Mouse (Mus musculus): Measurements from ENCODE around the gene Tmem44. TPM values are rescaled to one million over a fixed set of nuclear protein-coding genes. Genes with fewer than 3 reads are reported as not detected.
A peak's percentile ranks its signal among the peaks of the same experiment; 100 is the strongest.

Tmem44 gene
- polyA plus RNA-seq, 1 experiment from 2014 or later, result 19.3 TPM

GRCm38 (mm10) chr16:30560601-30561000, 10.0 kb upstream of the Tmem44 start:
- Histone ChIP-seq H3K36me3 (ENCODE audit: control insufficient read depth, insufficient read depth) (peaks cover 55% of the 10 kb centered on the region), H3K4me1 (ENCODE audit: control insufficient read depth, insufficient read depth, low read length) (peaks cover 13% of the 10 kb centered on the region; the same call in 1 of the 2 replicates), H3K4me3 (ENCODE audit: low read length) (no peak overlapping the region), H3K9me3 (replicated peaks; ENCODE audit: control insufficient read depth, low read length) (peaks cover 8% of the 10 kb centered on the region), H3K27me3 (ENCODE audit: control insufficient read depth, insufficient read depth, low read length) (no peaks in the 10 kb centered on the region), H3K9ac (ENCODE audit: low read length) (no peak overlapping the region), H3K27ac (ENCODE audit: low read length) (0 out of 2 replicates have a peak overlapping the region, but pooled peaks have one; percentile 19), H3K4me2 (ENCODE audit: low read depth, low read length) (no peak overlapping the region)
- WGBS, result 76% methylated on average over 4 of the region's 4 CpGs
- ATAC-seq (replicated peaks; ENCODE audit: extremely low read depth, insufficient read depth, low FRiP score), result no peak

- Histone ChIP-seq H3K4me3 (ENCODE audit: low read length) (no peak overlapping the region), H3K9ac (ENCODE audit: low read length) (peak overlapping the region; percentile 19; the same call in 1 of the 2 replicates), H3K27me3 (ENCODE audit: control insufficient read depth, insufficient read depth, low read length) (no peaks in the 10 kb centered on the region), H3K4me2 (ENCODE audit: low read depth, low read length) (no peak overlapping the region), H3K4me1 (ENCODE audit: control insufficient read depth, insufficient read depth, low read length) (peaks cover 13% of the 10 kb centered on the region; the same call in 1 of the 2 replicates), H3K27ac (ENCODE audit: low read length) (peak overlapping the region; percentile 77), H3K9me3 (replicated peaks; ENCODE audit: control insufficient read depth, low read length) (peaks cover 17% of the 10 kb centered on the region), H3K36me3 (ENCODE audit: control insufficient read depth, insufficient read depth) (peaks cover 48% of the 10 kb centered on the region)
- ATAC-seq (replicated peaks; ENCODE audit: extremely low read depth, insufficient read depth, low FRiP score), result no peak
- WGBS, result 63% methylated on average over 5 of the region's 5 CpGs
Observed at GRCm38 (mm10) chr16:30559312-30559992, 8.8 kb upstream of the Tmem44 start.

- H3K4me3 ChIP-seq (ENCODE audit: low read length), result no peak overlapping the region
- WGBS, result 94% methylated on average over 8 of the region's 8 CpGs
Observed at GRCm38 (mm10) chr16:30554109-30554508, 3.5 kb upstream of the Tmem44 start.

GRCm38 (mm10) chr16:30552621-30553338, 2.1 kb upstream of the Tmem44 start:
- 12% methylated on average over 11 of the region's 11 CpGs for WGBS
- Histone ChIP-seq H3K27ac (ENCODE audit: low read length) (peak overlapping the region; percentile 93), H3K4me1 (ENCODE audit: control insufficient read depth, insufficient read depth, low read length) (peaks cover 26% of the 10 kb centered on the region), H3K27me3 (ENCODE audit: control insufficient read depth, insufficient read depth, low read length) (no peaks in the 10 kb centered on the region), H3K9ac (ENCODE audit: low read length) (peak overlapping the region; percentile 41), H3K9me3 (replicated peaks; ENCODE audit: control insufficient read depth, low read length) (peaks cover 21% of the 10 kb centered on the region), H3K4me3 (ENCODE audit: low read length) (no peak overlapping the region), H3K4me2 (ENCODE audit: low read depth, low read length) (peak overlapping the region; percentile 41), H3K36me3 (ENCODE audit: control insufficient read depth, insufficient read depth) (peaks cover 2% of the 10 kb centered on the region; the same call in 1 of the 2 replicates)
- ATAC-seq (replicated peaks; ENCODE audit: extremely low read depth, insufficient read depth, low FRiP score), result peak; percentile 79

More at GRCm38 (mm10) chr16:30554109-30554508, 3.5 kb upstream of the Tmem44 start:
- ATAC-seq (replicated peaks; ENCODE audit: extremely low read depth, insufficient read depth, low FRiP score), result no peak
- Histone ChIP-seq H3K9ac (ENCODE audit: low read length) (no peak overlapping the region), H3K36me3 (ENCODE audit: control insufficient read depth, insufficient read depth) (peaks cover 7% of the 10 kb centered on the region; the same call in 1 of the 2 replicates), H3K9me3 (replicated peaks; ENCODE audit: control insufficient read depth, low read length) (peaks cover 21% of the 10 kb centered on the region), H3K27ac (ENCODE audit: low read length) (no peak overlapping the region), H3K27me3 (ENCODE audit: control insufficient read depth, insufficient read depth, low read length) (no peaks in the 10 kb centered on the region), H3K4me1 (ENCODE audit: control insufficient read depth, insufficient read depth, low read length) (peaks cover 26% of the 10 kb centered on the region), H3K4me2 (ENCODE audit: low read depth, low read length) (no peak overlapping the region)

- Histone ChIP-seq H3K4me3 (ENCODE audit: low read length) (peak overlapping the region; percentile 77), H3K36me3 (ENCODE audit: control insufficient read depth, insufficient read depth) (peaks cover 15% of the 10 kb centered on the region), H3K9me3 (replicated peaks; ENCODE audit: control insufficient read depth, low read length) (peaks cover 11% of the 10 kb centered on the region), H3K27ac (ENCODE audit: low read length) (peak overlapping the region; percentile 45), H3K4me1 (ENCODE audit: control insufficient read depth, insufficient read depth, low read length) (peaks cover 26% of the 10 kb centered on the region), H3K9ac (ENCODE audit: low read length) (peak overlapping the region; percentile 94), H3K27me3 (ENCODE audit: control insufficient read depth, insufficient read depth, low read length) (no peaks in the 10 kb centered on the region), H3K4me2 (ENCODE audit: low read depth, low read length) (peak overlapping the region; percentile 69)
- peak; percentile 78 for ATAC-seq (replicated peaks; ENCODE audit: extremely low read depth, insufficient read depth, low FRiP score)
- under 1% methylated on average over 63 of the region's 63 CpGs for WGBS
Observed at GRCm38 (mm10) chr16:30549966-30550747, 485 bp downstream of the Tmem44 start.

GRCm38 (mm10) chr16:30549516-30549915, 1.1 kb downstream of the Tmem44 start:
- no peaks in the 10 kb centered on the region for H3K27me3 ChIP-seq (ENCODE audit: control insufficient read depth, insufficient read depth, low read length)
- peaks cover 6% of the 10 kb centered on the region; the same call in 1 of the 2 replicates for H3K9me3 ChIP-seq (replicated peaks; ENCODE audit: control insufficient read depth, low read length)
- H3K4me1 ChIP-seq (ENCODE audit: control insufficient read depth, insufficient read depth, low read length), result peaks cover 26% of the 10 kb centered on the region
- peaks cover 17% of the 10 kb centered on the region for H3K36me3 ChIP-seq (ENCODE audit: control insufficient read depth, insufficient read depth)
- peak overlapping the region; percentile 69 for H3K4me2 ChIP-seq (ENCODE audit: low read depth, low read length)
- peak overlapping the region; percentile 77 for H3K4me3 ChIP-seq (ENCODE audit: low read length)
- WGBS, result 73% methylated on average over 7 of the region's 7 CpGs
- H3K27ac ChIP-seq (ENCODE audit: low read length), result no peak overlapping the region
- H3K9ac ChIP-seq (ENCODE audit: low read length), result peak overlapping the region; percentile 94
- ATAC-seq (replicated peaks; ENCODE audit: extremely low read depth, insufficient read depth, low FRiP score), result no peak

- Histone ChIP-seq H3K36me3 (ENCODE audit: control insufficient read depth, insufficient read depth) (peaks cover 17% of the 10 kb centered on the region), H3K27me3 (ENCODE audit: control insufficient read depth, insufficient read depth, low read length) (no peaks in the 10 kb centered on the region), H3K9me3 (replicated peaks; ENCODE audit: control insufficient read depth, low read length) (0 out of 2 replicates have a peak, but pooled peaks cover 3% of the 10 kb centered on the region), H3K4me2 (ENCODE audit: low read depth, low read length) (no peak overlapping the region), H3K4me1 (ENCODE audit: control insufficient read depth, insufficient read depth, low read length) (peaks cover 22% of the 10 kb centered on the region), H3K27ac (ENCODE audit: low read length) (no peak overlapping the region), H3K9ac (ENCODE audit: low read length) (no peak overlapping the region), H3K4me3 (ENCODE audit: low read length) (no peak overlapping the region)
- WGBS, result 92% methylated on average over 5 of the region's 5 CpGs
- ATAC-seq (replicated peaks; ENCODE audit: extremely low read depth, insufficient read depth, low FRiP score), result no peak
Observed at GRCm38 (mm10) chr16:30548291-30548690, 2.4 kb downstream of the Tmem44 start.

GRCm38 (mm10) chr16:30544693-30545092, 5.9 kb downstream of the Tmem44 start:
- H3K9me3 ChIP-seq (replicated peaks; ENCODE audit: control insufficient read depth, low read length), result 0 out of 2 replicates have a peak, but pooled peaks cover 3% of the 10 kb centered on the region
- ATAC-seq (replicated peaks; ENCODE audit: extremely low read depth, insufficient read depth, low FRiP score), result no peak
- no peak overlapping the region for H3K27ac ChIP-seq (ENCODE audit: low read length)
- H3K4me3 ChIP-seq (ENCODE audit: low read length), result no peak overlapping the region
- no peaks in the 10 kb centered on the region for H3K27me3 ChIP-seq (ENCODE audit: control insufficient read depth, insufficient read depth, low read length)
- peaks cover 17% of the 10 kb centered on the region for H3K36me3 ChIP-seq (ENCODE audit: control insufficient read depth, insufficient read depth)
- peaks cover 2% of the 10 kb centered on the region for H3K4me1 ChIP-seq (ENCODE audit: control insufficient read depth, insufficient read depth, low read length)
- no peak overlapping the region for H3K4me2 ChIP-seq (ENCODE audit: low read depth, low read length)
- H3K9ac ChIP-seq (ENCODE audit: low read length), result no peak overlapping the region
- WGBS, result 70% methylated on average over 4 of the region's 4 CpGs
